Mouse (Mus musculus) megakaryocyte, embryonic 14.5 days (primary cell): ENCODE results near the gene Celf3. TPM values are rescaled to one million over a fixed set of nuclear protein-coding genes. Genes with fewer than 3 reads are reported as not detected.

Source experiments
- H3K27me3 ChIP-seq: replicated peaks from 2 replicates; pipeline ENCODE3; 2012; ENCODE audit warnings: inconsistent platforms
- H3K36me3 ChIP-seq: replicated peaks from 2 replicates; pipeline ENCODE3; 2012; ENCODE audit warnings: low read length, inconsistent platforms, mixed read lengths
- H3K4me1 ChIP-seq: 2 replicates; pipeline ENCODE4 v1.6.1; 2012; ENCODE audit warnings: inconsistent platforms
- H3K4me3 ChIP-seq: replicated peaks from 2 replicates; pipeline ENCODE3; 2012; ENCODE audit warnings: moderate library complexity, mild to moderate bottlenecking, inconsistent platforms
- H3K9me3 ChIP-seq: 2 replicates; pipeline ENCODE4 v1.6.1; 2012; ENCODE audit warnings: inconsistent platforms
- FLI1 ChIP-seq: IDR thresholded peaks from 2 replicates; pipeline ENCODE4 v1.6.1; 2012; ENCODE audit warnings: low read length, inconsistent platforms, mixed read lengths
- GATA1 ChIP-seq: IDR thresholded peaks from 3 replicates; pipeline ENCODE4 v1.6.1; 2012; ENCODE audit warnings: mixed read lengths, low read length, inconsistent platforms, borderline replicate concordance
- polyA plus RNA-seq: library from polyadenylated mRNA; stranded (reverse); fragments of >175 nt; gene quantifications from 2 replicates; pipeline ENCODE4 v1.2.3, GENCODE M21; 2012; ENCODE audit warnings: low replicate concordance; ENCODE audit not compliant: insufficient read depth

The Celf3 gene
- polyA plus RNA-seq: not detected in 2 replicates

GRCm38 (mm10) chr3:94477981-94478422 lies at the start of gene Celf3:
Celf3 (plus strand) TSS chr3:94478295.
- TF ChIP-seq FLI1 (no peak), GATA1 (no peak)
- Histone ChIP-seq H3K4me1 (peaks cover 27% of the 10 kb centered on the region), H3K4me3 (no peak within 1 kb of the TSS), H3K27me3 (peaks cover 72% of the 10 kb centered on the region), H3K36me3 (no peaks in the 10 kb centered on the region), H3K9me3 (no peaks in the 10 kb centered on the region)

DNA sequence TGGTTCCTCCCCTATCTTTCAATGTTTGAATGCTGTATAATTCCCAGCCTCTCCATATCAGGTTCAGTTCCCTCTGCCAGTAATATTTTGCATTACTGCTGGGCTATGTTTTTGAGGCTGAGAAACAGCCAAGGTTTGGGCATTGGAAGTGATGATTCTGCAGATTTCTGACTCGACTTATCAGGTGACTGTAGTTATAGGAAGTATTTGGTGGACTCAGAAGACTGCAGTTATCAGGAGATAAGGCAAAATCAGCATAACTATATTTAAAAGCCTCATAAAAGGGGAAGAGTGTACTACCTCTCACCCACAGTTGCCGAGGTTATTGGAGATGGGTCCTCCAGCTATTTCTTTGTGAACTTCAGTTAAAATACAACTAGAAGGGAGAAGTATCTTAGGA lies 47.1 kb upstream of the Celf3 start:
- H3K36me3 ChIP-seq: peaks cover 22% of the 10 kb centered on the region
- no peak overlapping the region for H3K4me3 ChIP-seq
- H3K4me1 ChIP-seq: peaks cover 6% of the 10 kb centered on the region

DNA sequence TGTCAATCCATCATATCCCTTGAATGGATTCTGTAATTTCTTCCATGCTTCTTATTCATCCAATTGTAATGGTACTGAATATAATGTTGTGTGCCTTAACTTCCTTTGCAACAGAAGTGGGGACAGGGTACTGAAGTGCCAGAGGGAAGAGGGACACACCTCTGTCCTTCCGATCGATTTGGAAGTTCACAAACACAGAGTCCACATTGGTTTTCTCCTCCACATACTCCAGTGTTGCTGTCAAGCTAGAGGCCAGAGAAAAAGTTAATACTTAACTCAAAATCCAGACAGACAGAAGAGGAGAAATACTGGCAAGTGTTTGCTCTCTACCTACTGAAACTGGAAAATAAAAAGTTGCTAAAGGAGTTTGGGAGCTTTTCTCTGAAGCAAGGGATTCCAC lies 43.8 kb upstream of the Celf3 start:
- Histone ChIP-seq H3K9me3 (no peaks in the 10 kb centered on the region), H3K27me3 (peaks cover 2% of the 10 kb centered on the region), H3K4me3 (no peak overlapping the region), H3K36me3 (peaks cover 6% of the 10 kb centered on the region), H3K4me1 (peaks cover 6% of the 10 kb centered on the region)
- no peak for TF ChIP-seq FLI1
- no peak for TF ChIP-seq GATA1

More for the DNA sequence above, 47.1 kb upstream of the Celf3 start:
- TF ChIP-seq FLI1: no peak
- TF ChIP-seq GATA1: no peak
- no peaks in the 10 kb centered on the region for H3K9me3 ChIP-seq
- peaks cover 2% of the 10 kb centered on the region for H3K27me3 ChIP-seq

DNA sequence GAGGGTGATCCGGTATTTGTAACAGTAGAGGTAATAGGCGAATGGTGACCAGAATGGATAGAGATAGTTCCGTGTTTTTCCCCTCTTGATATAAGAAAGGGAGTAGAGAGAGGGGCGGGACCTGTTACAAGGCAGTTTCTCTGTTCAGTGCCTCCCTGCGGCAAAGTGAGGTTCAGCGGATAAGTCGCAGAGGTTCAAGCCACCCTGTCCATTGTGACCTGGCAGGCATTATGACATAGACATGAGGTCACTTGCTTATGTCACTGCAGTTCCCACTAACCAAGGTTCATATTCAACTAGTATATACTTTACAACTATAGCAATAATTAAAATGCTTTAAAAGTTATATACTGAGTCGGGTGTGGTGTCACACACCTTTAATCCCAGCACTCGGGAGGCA lies 41.7 kb upstream of the Celf3 start:
- TF ChIP-seq GATA1 (no peak), FLI1 (no peak)
- Histone ChIP-seq H3K36me3 (no peaks in the 10 kb centered on the region), H3K4me1 (0 out of 2 replicates have a peak, but pooled peaks cover 4% of the 10 kb centered on the region), H3K9me3 (no peaks in the 10 kb centered on the region), H3K4me3 (no peak overlapping the region), H3K27me3 (peaks cover 6% of the 10 kb centered on the region)

DNA sequence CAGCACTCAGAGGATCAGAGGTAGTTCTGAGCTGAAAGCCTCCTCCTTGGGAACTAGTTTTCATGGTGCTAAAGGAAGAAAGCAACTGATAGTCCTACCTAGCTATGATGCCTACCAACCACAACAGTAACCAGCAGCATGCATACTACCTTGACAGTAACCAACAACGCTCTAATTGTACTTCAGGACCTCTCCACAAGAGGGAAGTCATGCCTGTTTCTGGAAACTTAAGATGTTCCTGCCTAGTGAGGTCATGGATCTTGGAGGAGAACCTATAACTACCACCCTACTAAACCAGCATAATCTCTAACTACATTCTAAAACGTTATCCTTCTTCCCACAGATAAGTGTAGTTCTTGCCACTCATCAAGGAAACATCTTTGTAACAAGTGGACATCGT lies 36.9 kb upstream of the Celf3 start:
- TF ChIP-seq FLI1: no peak
- no peak for TF ChIP-seq GATA1
- H3K9me3 ChIP-seq: no peaks in the 10 kb centered on the region
- H3K4me1 ChIP-seq: peaks cover 20% of the 10 kb centered on the region
- no peak overlapping the region for H3K4me3 ChIP-seq
- H3K27me3 ChIP-seq: peaks cover 5% of the 10 kb centered on the region
- H3K36me3 ChIP-seq: peaks cover 19% of the 10 kb centered on the region

DNA sequence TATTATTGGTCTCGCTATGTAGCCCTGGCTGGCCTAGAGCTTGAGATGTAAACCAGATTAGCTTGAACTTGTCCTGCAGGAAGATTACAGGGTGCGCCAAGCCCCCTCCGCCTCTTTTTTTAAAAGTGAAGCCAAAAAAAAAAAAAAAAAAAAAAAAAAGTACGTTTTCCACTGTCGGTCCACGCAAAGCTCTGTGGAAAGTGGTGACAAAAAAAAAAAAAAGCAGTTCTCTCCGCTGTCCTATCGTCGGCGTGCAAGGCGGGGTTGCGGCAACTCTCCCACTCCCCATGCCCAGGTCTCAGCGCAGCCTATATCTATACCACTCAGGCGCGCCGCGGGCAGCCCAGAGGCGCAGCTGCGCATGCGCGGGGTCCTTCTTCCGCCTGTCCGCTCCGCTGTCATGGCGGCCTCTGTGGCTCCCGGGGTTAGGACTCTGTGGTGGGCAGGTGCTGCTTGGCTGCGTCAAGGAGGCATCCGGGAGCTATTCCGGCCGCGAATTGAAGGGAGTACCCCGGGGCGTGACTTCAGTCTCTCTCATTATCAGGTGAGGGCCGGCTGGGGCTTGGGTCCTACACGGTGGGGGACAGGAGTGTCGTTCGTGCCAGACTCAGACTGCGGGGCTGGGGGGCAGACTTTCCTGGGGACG lies 35.0 kb upstream of the Celf3 start, which contains the start of gene Mrpl9:
Mrpl9 (plus strand) TSS at position 368 of the 646 bp plus-strand sequence.
- Histone ChIP-seq H3K36me3 (peaks cover 38% of the 10 kb centered on the region), H3K27me3 (peaks cover 5% of the 10 kb centered on the region), H3K9me3 (no peaks in the 10 kb centered on the region), H3K4me3 (peak within 1 kb of the TSS; percentile 100), H3K4me1 (peaks cover 20% of the 10 kb centered on the region)
- no peak for TF ChIP-seq FLI1
- TF ChIP-seq GATA1: no peak

DNA sequence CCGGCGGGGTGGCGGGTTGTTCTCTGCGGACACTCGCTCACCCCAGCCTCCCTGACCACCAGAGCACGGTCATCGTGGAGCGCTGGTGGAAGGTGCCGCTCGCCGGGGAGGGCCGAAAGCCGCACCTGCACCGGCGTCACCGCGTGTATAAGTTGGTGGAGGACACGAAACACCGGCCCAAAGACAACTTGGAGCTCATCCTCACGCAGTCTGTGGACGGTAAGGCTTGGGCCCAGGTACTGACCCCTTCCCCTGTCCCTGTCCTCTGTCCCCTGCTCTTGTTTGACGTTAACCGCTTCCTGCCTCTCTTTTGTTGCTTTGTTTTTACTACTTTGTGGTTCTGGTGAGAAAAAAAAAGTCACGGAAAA lies 34.5 kb upstream of the Celf3 start, which contains the start of gene Oaz3:
Oaz3 (minus strand) TSS at position 319 of the 368 bp plus-strand sequence.
- Histone ChIP-seq H3K27me3 (peaks cover 5% of the 10 kb centered on the region), H3K36me3 (peaks cover 42% of the 10 kb centered on the region), H3K9me3 (no peaks in the 10 kb centered on the region), H3K4me3 (peak within 1 kb of the TSS; percentile 100), H3K4me1 (peaks cover 20% of the 10 kb centered on the region)
- TF ChIP-seq FLI1 (no peak), GATA1 (no peak)

- H3K9me3 ChIP-seq: no peaks in the 10 kb centered on the region
- H3K27me3 ChIP-seq: no peaks in the 10 kb centered on the region
- TF ChIP-seq GATA1 (no peak), FLI1 (no peak)
- H3K36me3 ChIP-seq: peaks cover 61% of the 10 kb centered on the region
- peaks cover 16% of the 10 kb centered on the region for H3K4me1 ChIP-seq
- no peak overlapping the region for H3K4me3 ChIP-seq
Observed at GRCm38 (mm10) chr3:94449377-94449776, 28.7 kb upstream of the Celf3 start.

- peak overlapping the region; percentile 86 for H3K4me3 ChIP-seq
- peaks cover 25% of the 10 kb centered on the region for H3K27me3 ChIP-seq
Observed at GRCm38 (mm10) chr3:94456529-94457000, 21.5 kb upstream of the Celf3 start.

GRCm38 (mm10) chr3:94457055-94457454 lies 21.0 kb upstream of the Celf3 start:
- Histone ChIP-seq H3K4me1 (peaks cover 17% of the 10 kb centered on the region), H3K9me3 (peaks cover 13% of the 10 kb centered on the region), H3K36me3 (no peaks in the 10 kb centered on the region), H3K4me3 (no peak overlapping the region), H3K27me3 (peaks cover 25% of the 10 kb centered on the region)
- TF ChIP-seq FLI1: no peak
- no peak for TF ChIP-seq GATA1

More at GRCm38 (mm10) chr3:94456529-94457000, 21.5 kb upstream of the Celf3 start:
- peaks cover 13% of the 10 kb centered on the region for H3K9me3 ChIP-seq
- H3K4me1 ChIP-seq: peaks cover 22% of the 10 kb centered on the region
- TF ChIP-seq FLI1 (no peak), GATA1 (no peak)
- H3K36me3 ChIP-seq: no peaks in the 10 kb centered on the region
